Mouse (Mus musculus): ENCODE measurements around the gene Chd5. TPM values are rescaled to one million over a fixed set of nuclear protein-coding genes. Genes with fewer than 3 reads are reported as not detected.

Chd5 gene
- polyA plus RNA-seq, 1 experiment: not detected

- Histone ChIP-seq H3K27ac (ENCODE audit: control insufficient read depth, insufficient read depth, low read depth, low read length, poor library complexity) (no peak overlapping the region), H3K4me3 (replicated peaks; ENCODE audit: control insufficient read depth, low read depth, low read length) (no peak overlapping the region), H3K4me1 (ENCODE audit: control insufficient read depth, insufficient read depth, low read length) (no peaks in the 10 kb centered on the region)
- no peak for TF ChIP-seq CTCF (IDR thresholded peaks at IDR 0.05; ENCODE audit: control insufficient read depth, insufficient read depth, low read length)
- no peak for TF ChIP-seq POLR2A (IDR thresholded peaks at IDR 0.05; ENCODE audit: borderline replicate concordance, control insufficient read depth, low read depth, low read length)
- 84% methylated on average over 13 of the region's 13 CpGs for WGBS
These were observed 72.5 kb downstream of the Chd5 start for GRCm38 (mm10) chr4:152410961-152411360.

DNA sequence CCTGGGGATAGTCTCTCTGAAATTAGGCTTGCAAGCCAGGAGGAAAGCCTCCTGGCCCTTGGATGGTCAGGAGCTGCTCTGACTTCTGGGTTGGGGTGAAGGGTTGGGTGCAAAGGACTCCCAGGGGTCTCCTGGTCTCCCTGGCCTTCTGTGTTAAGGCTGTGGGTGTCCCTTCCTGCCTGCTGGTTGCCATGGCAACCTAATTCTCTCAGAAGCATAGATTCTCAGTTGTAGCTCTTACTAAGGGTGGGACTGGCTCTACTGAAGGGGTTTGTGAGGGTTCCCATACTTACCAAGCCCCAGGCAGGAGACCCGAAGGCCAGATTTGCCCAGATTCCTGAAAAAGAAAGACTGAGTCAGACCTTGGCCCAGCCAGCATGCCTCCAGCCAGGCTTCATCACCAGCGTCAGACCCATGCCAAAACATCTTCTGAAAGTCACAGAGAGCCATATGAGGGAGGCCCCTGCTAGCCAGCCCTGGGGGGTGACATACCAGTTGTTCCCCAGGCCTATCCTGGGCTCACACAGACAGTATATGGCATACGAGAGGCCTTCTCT lies 74.2 kb downstream of the Chd5 start:
- 76% methylated on average over 3 of the region's 3 CpGs for WGBS
- Histone ChIP-seq H3K4me3 (replicated peaks; ENCODE audit: control insufficient read depth, low read depth, low read length) (no peak overlapping the region), H3K4me1 (ENCODE audit: control insufficient read depth, insufficient read depth, low read length) (no peaks in the 10 kb centered on the region), H3K27ac (ENCODE audit: control insufficient read depth, insufficient read depth, low read depth, low read length, poor library complexity) (no peak overlapping the region)
- TF ChIP-seq CTCF (IDR thresholded peaks at IDR 0.05; ENCODE audit: control insufficient read depth, insufficient read depth, low read length) (no peak), POLR2A (IDR thresholded peaks at IDR 0.05; ENCODE audit: borderline replicate concordance, control insufficient read depth, low read depth, low read length) (no peak)

DNA sequence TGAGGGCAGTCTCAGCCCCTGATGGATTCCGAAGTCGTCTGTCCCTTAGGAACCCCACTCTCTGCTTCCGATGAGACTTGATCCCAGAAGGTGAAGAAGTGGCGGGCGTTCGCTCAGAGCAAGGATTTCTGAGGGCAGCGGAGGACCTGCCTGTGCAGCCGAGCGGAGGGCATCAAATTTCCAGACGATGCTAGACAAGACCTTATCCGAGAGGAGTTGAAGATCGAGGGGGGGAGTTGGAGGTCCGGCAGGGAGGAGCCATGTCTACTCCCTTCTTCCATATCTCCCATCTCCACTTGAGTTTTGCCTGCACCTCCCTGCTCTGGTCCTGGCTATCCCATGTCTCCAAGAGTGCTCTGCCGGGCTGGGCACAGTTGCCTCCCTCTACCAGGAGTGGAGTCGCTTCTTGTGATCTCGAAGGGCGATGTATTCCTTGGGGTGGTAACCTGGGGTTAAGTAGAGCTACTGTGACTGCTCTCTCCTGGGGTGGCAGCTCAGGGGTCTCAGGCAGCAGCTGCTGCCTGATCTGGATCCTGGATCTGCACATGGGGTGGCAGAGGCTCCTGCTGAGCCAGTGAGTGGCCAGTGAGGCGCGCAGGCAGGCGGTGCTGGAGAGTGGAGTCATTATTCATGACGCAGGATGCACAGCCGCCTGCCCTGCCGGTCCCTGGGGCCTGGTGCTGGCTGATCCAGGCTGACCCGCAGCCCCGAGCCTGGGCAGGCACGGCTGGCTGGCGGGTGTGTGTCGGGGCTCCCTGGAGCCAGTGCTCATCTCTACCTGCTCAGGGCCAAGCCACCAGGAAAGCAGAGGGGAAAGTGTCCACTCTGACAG lies 80.0 kb downstream of the Chd5 start:
- Histone ChIP-seq H3K4me3 (replicated peaks; ENCODE audit: control insufficient read depth, low read depth, low read length) (no peak overlapping the region), H3K4me1 (ENCODE audit: control insufficient read depth, insufficient read depth, low read length) (no peaks in the 10 kb centered on the region), H3K27ac (ENCODE audit: control insufficient read depth, insufficient read depth, low read depth, low read length, poor library complexity) (no peak overlapping the region)
- TF ChIP-seq POLR2A (IDR thresholded peaks at IDR 0.05; ENCODE audit: borderline replicate concordance, control insufficient read depth, low read depth, low read length) (no peak), CTCF (IDR thresholded peaks at IDR 0.05; ENCODE audit: control insufficient read depth, insufficient read depth, low read length) (no peak)
- WGBS: 84% methylated on average over 28 of the region's 28 CpGs

- Histone ChIP-seq H3K4me3 (replicated peaks; ENCODE audit: control insufficient read depth, low read depth, low read length) (no peak overlapping the region), H3K4me1 (ENCODE audit: control insufficient read depth, insufficient read depth, low read length) (no peaks in the 10 kb centered on the region), H3K27ac (ENCODE audit: control insufficient read depth, insufficient read depth, low read depth, low read length, poor library complexity) (no peak overlapping the region)
- WGBS: 93% methylated on average over 6 of the region's 6 CpGs
- TF ChIP-seq CTCF (IDR thresholded peaks at IDR 0.05; ENCODE audit: control insufficient read depth, insufficient read depth, low read length): no peak
- TF ChIP-seq POLR2A (IDR thresholded peaks at IDR 0.05; ENCODE audit: borderline replicate concordance, control insufficient read depth, low read depth, low read length): no peak
These were observed 85.1 kb downstream of the Chd5 start for GRCm38 (mm10) chr4:152423576-152423975.

DNA sequence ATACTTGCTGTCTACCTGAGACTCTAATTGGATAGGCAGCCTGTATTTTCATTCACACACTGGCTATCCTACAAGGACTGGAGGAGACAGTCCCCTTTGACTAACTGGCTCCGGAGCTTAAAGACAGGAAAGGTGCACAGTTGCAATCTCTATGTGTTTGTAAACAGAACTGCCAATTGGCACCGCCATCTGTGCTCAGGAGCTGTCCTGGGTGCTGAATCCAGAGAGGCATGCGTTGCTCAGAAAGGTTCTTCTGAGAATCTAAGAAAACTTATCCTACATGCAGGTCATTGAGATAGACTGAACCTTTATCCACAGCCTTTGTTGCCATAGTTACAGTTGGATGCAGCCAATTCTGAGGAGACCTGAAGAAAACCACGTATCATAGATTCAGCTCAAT lies 85.9 kb downstream of the Chd5 start:
- no peak for TF ChIP-seq CTCF (IDR thresholded peaks at IDR 0.05; ENCODE audit: control insufficient read depth, insufficient read depth, low read length)
- H3K4me3 ChIP-seq (replicated peaks; ENCODE audit: control insufficient read depth, low read depth, low read length): no peak overlapping the region
- no peaks in the 10 kb centered on the region for H3K4me1 ChIP-seq (ENCODE audit: control insufficient read depth, insufficient read depth, low read length)
- 82% methylated on average over 4 of the region's 4 CpGs for WGBS
- no peak overlapping the region for H3K27ac ChIP-seq (ENCODE audit: control insufficient read depth, insufficient read depth, low read depth, low read length, poor library complexity)

- TF ChIP-seq POLR2A (IDR thresholded peaks at IDR 0.05; ENCODE audit: borderline replicate concordance, control insufficient read depth, low read depth, low read length) (no peak), CTCF (IDR thresholded peaks at IDR 0.05; ENCODE audit: control insufficient read depth, insufficient read depth, low read length) (peak; percentile 65)
- H3K27ac ChIP-seq (ENCODE audit: control insufficient read depth, insufficient read depth, low read depth, low read length, poor library complexity): no peak overlapping the region
- 87% methylated on average over 5 of the region's 5 CpGs for WGBS
- no peak overlapping the region for H3K4me3 ChIP-seq (replicated peaks; ENCODE audit: control insufficient read depth, low read depth, low read length)
- no peaks in the 10 kb centered on the region for H3K4me1 ChIP-seq (ENCODE audit: control insufficient read depth, insufficient read depth, low read length)
These were observed 86.5 kb downstream of the Chd5 start for GRCm38 (mm10) chr4:152424922-152425321.

GRCm38 (mm10) chr4:152428259-152428658 lies 89.8 kb downstream of the Chd5 start:
- Histone ChIP-seq H3K4me3 (replicated peaks; ENCODE audit: control insufficient read depth, low read depth, low read length) (no peak overlapping the region), H3K4me1 (ENCODE audit: control insufficient read depth, insufficient read depth, low read length) (no peaks in the 10 kb centered on the region), H3K27ac (ENCODE audit: control insufficient read depth, insufficient read depth, low read depth, low read length, poor library complexity) (no peak overlapping the region)
- WGBS: 69% methylated on average over 8 of the region's 8 CpGs
- no peak for TF ChIP-seq POLR2A (IDR thresholded peaks at IDR 0.05; ENCODE audit: borderline replicate concordance, control insufficient read depth, low read depth, low read length)
- TF ChIP-seq CTCF (IDR thresholded peaks at IDR 0.05; ENCODE audit: control insufficient read depth, insufficient read depth, low read length): no peak

- Histone ChIP-seq H3K4me1 (ENCODE audit: control insufficient read depth, insufficient read depth, low read length) (no peaks in the 10 kb centered on the region), H3K27ac (ENCODE audit: control insufficient read depth, insufficient read depth, low read depth, low read length, poor library complexity) (no peak overlapping the region), H3K4me3 (replicated peaks; ENCODE audit: control insufficient read depth, low read depth, low read length) (no peak overlapping the region)
- 82% methylated on average over 5 of the region's 5 CpGs for WGBS
- peak; percentile 61 for TF ChIP-seq CTCF (IDR thresholded peaks at IDR 0.05; ENCODE audit: control insufficient read depth, insufficient read depth, low read length)
- no peak for TF ChIP-seq POLR2A (IDR thresholded peaks at IDR 0.05; ENCODE audit: borderline replicate concordance, control insufficient read depth, low read depth, low read length)
These were observed 93.9 kb downstream of the Chd5 start for GRCm38 (mm10) chr4:152432308-152432707.

Measured in bone marrow, adult 2 months (tissue).